Mouse (Mus musculus) lung, postnatal 0 days (tissue): ENCODE results near the gene Tecpr1.

ENCODE experiments used
- CTCF ChIP-seq: IDR thresholded peaks from 2 replicates; pipeline ENCODE4 v1.5.1; 2016; ENCODE audit warnings: antibody characterized with exemption, mild to moderate bottlenecking
- EP300 ChIP-seq: IDR thresholded peaks from 2 replicates; pipeline ENCODE4 v1.6.1; 2016; ENCODE audit warnings: antibody characterized with exemption, mild to moderate bottlenecking, control low read depth

GRCm38 (mm10) chr5:144219936-144220335 is 3.5 kb downstream of the Tecpr1 start:
- TF ChIP-seq EP300 (no peak), CTCF (no peak)
